Mouse (Mus musculus): ENCODE measurements around the gene Ndufb4. TPM values are rescaled to one million over a fixed set of nuclear protein-coding genes. Genes with fewer than 3 reads are reported as not detected.

Ndufb4 gene
- total RNA-seq, 2 experiments from 2014 or later: 18.8 to 68.5 TPM

GRCm38 (mm10) chr16:37680831-37681230, 26.6 kb upstream of the Ndufb4 start:
- no peak for ATAC-seq (replicated peaks; ENCODE audit: poor library complexity, severe bottlenecking)

GRCm38 (mm10) chr16:37680216-37680615, 26.0 kb upstream of the Ndufb4 start:
- ATAC-seq (replicated peaks; ENCODE audit: poor library complexity, severe bottlenecking): no peak

GRCm38 (mm10) chr16:37677586-37677985, 23.3 kb upstream of the Ndufb4 start:
- ATAC-seq (replicated peaks; ENCODE audit: poor library complexity, severe bottlenecking): no peak

GRCm38 (mm10) chr16:37676677-37677072, 22.4 kb upstream of the Ndufb4 start:
- no peak for ATAC-seq (replicated peaks; ENCODE audit: poor library complexity, severe bottlenecking)

- no peak for ATAC-seq (replicated peaks; ENCODE audit: poor library complexity, severe bottlenecking)
These were observed 21.9 kb upstream of the Ndufb4 start for GRCm38 (mm10) chr16:37676024-37676676.

- ATAC-seq (replicated peaks; ENCODE audit: poor library complexity, severe bottlenecking): no peak
These were observed 21.1 kb upstream of the Ndufb4 start for GRCm38 (mm10) chr16:37675326-37675725.

- no peak for ATAC-seq (replicated peaks; ENCODE audit: poor library complexity, severe bottlenecking)
These were observed 16.5 kb upstream of the Ndufb4 start for GRCm38 (mm10) chr16:37670666-37671283.

- no peak for ATAC-seq (replicated peaks; ENCODE audit: poor library complexity, severe bottlenecking)
These were observed 11.2 kb upstream of the Ndufb4 start for GRCm38 (mm10) chr16:37665394-37665935.

GRCm38 (mm10) chr16:37663643-37664459, 9.6 kb upstream of the Ndufb4 start:
- no peak for ATAC-seq (replicated peaks; ENCODE audit: poor library complexity, severe bottlenecking)

GRCm38 (mm10) chr16:37656796-37657195, 2.5 kb upstream of the Ndufb4 start:
- ATAC-seq (replicated peaks; ENCODE audit: poor library complexity, severe bottlenecking): no peak

GRCm38 (mm10) chr16:37655756-37656347, 1.6 kb upstream of the Ndufb4 start:
- no peak for ATAC-seq (replicated peaks; ENCODE audit: poor library complexity, severe bottlenecking)

GRCm38 (mm10) chr16:37654831-37655455, 690 bp upstream of the Ndufb4 start:
- no peak for ATAC-seq (replicated peaks; ENCODE audit: poor library complexity, severe bottlenecking)

GRCm38 (mm10) chr16:37653058-37653457, 1.2 kb downstream of the Ndufb4 start:
- ATAC-seq (replicated peaks; ENCODE audit: poor library complexity, severe bottlenecking): no peak

GRCm38 (mm10) chr16:37652654-37653053, 1.6 kb downstream of the Ndufb4 start:
- ATAC-seq (replicated peaks; ENCODE audit: poor library complexity, severe bottlenecking): no peak

GRCm38 (mm10) chr16:37651467-37651866, 2.8 kb downstream of the Ndufb4 start:
- ATAC-seq (replicated peaks; ENCODE audit: poor library complexity, severe bottlenecking): no peak

- ATAC-seq (replicated peaks; ENCODE audit: poor library complexity, severe bottlenecking): no peak
These were observed 5.2 kb downstream of the Ndufb4 start for GRCm38 (mm10) chr16:37649068-37649467.

GRCm38 (mm10) chr16:37647936-37648335, 6.3 kb downstream of the Ndufb4 start:
- ATAC-seq (replicated peaks; ENCODE audit: poor library complexity, severe bottlenecking): no peak

GRCm38 (mm10) chr16:37647067-37647466, 7.2 kb downstream of the Ndufb4 start:
- ATAC-seq (replicated peaks; ENCODE audit: poor library complexity, severe bottlenecking): no peak

GRCm38 (mm10) chr16:37645799-37646198, 8.5 kb downstream of the Ndufb4 start:
- no peak for ATAC-seq (replicated peaks; ENCODE audit: poor library complexity, severe bottlenecking)

- ATAC-seq (replicated peaks; ENCODE audit: poor library complexity, severe bottlenecking): no peak
These were observed 9.0 kb downstream of the Ndufb4 start for GRCm38 (mm10) chr16:37645211-37645610.
